Mouse (Mus musculus): Measurements from ENCODE around the gene Pum1. TPM values are rescaled to one million over a fixed set of nuclear protein-coding genes. Genes with fewer than 3 reads are reported as not detected.
"Not testable (repeated sequence)": the region's sequence is repeated elsewhere in the genome, so short reads cannot be mapped to it uniquely, and the experiment has no call there.

Gene Pum1
- total RNA-seq (2021): 78.5 and 84.8 TPM in 2 replicates
- long read RNA-seq, experiment 1, full-length matches to known transcripts: 2 of 12 reads
- long read RNA-seq, experiment 1, partial matches to known transcripts: 3 of 12 reads
- long read RNA-seq, experiment 1, other reads (novel, unspliced or antisense): 7 of 12 reads
- long read RNA-seq, experiment 2, full-length matches to known transcripts: 5 of 21 reads
- long read RNA-seq, experiment 2, partial matches to known transcripts: 2 of 21 reads
- long read RNA-seq, experiment 2, other reads (novel, unspliced or antisense): 14 of 21 reads

DNA sequence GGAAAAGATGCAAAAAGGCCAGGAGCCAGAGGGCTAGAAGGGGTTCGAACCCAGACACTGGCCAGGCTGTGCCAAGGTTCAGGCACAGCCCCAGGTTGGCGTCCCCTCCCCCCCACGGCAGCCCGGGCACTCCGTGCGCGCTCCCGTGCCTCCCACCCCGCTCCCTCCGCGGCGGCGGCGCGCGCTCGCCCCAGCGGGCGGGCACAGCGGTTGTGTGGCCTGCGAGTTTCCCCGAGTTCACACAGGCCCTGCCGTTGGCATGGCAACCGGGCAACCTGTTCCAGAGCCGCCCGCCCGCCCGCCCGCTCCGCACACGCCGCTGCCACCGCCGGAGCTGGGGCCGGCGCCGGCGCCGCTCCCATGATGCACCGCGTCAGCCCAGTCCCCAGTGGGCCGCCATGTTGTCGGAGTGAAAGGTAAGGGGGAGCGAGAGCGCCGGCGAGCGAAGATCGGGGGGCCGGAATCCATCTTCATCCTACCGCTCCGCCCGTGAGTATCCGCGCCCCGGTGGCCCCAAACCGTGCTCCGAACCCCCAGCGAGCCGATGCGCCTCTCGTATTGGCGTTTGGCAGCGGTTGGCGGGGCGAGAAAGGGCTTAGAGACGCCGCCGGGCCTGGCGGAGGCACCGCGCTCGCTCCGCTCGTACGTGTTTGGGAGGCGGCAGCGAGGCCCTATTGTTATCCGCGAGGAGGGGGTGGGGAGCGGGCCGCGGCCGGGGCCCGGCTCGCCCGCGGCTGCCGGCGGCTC is at the start of gene Pum1:
Pum1 (plus strand) TSS at position 343 of the 747 bp plus-strand sequence.
- DNase-seq: peak; percentile 95

DNA sequence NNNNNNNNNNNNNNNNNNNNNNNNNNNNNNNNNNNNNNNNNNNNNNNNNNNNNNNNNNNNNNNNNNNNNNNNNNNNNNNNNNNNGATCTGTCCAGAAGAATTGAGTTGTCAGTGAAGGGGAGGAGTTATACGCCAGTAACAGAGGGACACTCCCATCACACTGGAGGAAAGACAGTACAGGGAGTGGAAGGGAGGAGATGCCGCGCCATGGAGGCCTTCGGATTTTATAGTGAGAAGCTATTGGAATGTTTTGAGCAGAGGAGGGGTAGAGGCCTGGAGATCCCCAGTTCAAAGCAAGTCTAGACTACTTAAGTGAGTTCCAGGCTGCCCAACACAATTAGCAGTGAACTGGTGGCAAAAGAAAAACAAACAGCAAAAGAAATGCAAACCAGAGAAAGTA is 33.7 kb upstream of the Pum1 start:
- DNase-seq: peak; percentile 52

DNA sequence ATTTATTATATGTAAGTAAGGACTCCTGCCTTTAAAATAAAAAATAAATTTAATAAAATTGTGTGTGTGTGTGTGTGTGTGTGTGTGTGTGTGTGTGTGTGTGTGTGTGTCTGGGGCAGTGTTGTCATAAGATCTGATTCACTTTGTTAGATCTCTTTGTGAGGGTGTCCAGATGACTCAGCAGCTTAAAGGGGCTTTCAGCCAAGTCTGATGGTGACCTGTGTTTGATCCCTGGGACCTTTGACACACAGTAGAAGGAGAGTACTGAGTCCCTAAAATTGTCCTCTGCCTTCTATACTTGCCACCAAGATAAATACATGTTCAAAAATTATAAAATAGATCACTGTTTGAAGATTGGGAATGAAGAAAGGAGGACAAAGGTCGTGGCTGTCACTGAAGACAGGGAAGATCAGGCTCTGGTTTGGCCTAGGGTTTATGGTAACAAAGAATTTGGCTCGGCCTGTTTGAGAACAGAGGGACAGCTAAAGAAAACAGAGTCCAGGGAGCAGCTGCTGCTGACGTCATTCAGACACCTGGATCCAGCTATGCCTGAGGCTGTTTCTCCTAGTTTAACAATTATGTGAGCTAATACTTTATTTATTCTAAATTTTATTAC is 32.8 kb upstream of the Pum1 start:
- DNase-seq: peak; percentile 24

- not testable (repeated sequence) for DNase-seq
Measured at GRCm38 (mm10) chr4:130635076-130635475, 28.0 kb upstream of the Pum1 start.

DNA sequence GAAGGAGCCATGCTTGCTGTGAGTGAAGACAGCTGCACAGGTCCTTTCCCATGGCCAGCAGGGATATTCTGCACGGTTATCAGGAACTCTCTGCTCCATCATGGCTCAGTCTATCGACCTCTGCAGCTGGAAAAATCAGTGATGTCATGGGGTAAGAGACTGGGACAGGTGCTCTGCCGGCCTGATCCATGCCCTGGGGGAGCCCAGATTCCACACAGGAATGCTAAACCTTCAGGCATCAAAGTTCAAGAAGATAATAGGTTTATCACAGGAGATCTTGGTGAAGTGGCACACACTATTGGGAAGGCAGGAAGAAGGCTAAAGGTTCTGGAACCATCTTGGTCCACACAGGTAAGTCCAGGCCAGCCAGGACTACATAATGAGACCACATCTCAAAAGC is 26.4 kb upstream of the Pum1 start:
- DNase-seq: no peak

- no peak for DNase-seq
Measured at GRCm38 (mm10) chr4:130637488-130638422, 25.4 kb upstream of the Pum1 start.

GRCm38 (mm10) chr4:130640031-130640717 is 22.9 kb upstream of the Pum1 start:
- peak; percentile 67 for DNase-seq

DNA sequence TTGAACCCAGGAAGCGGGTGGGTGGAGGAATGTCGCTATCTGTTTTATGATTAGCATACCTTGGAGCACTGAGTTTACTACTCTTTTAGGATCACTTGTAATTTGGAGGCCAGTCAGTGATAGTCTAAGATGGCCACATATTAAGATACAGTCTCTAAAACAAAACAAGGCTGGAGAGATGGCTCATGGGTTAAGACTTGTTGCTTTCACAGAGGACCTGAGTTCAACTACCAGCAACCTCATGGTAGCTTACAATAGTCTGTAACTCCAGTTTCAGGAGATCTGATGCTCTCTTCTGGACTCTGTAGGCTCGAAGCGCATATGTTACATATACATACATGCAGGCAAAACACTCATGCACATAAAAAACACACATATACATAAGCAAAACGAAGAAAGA is 20.7 kb upstream of the Pum1 start:
- no peak for DNase-seq

DNA sequence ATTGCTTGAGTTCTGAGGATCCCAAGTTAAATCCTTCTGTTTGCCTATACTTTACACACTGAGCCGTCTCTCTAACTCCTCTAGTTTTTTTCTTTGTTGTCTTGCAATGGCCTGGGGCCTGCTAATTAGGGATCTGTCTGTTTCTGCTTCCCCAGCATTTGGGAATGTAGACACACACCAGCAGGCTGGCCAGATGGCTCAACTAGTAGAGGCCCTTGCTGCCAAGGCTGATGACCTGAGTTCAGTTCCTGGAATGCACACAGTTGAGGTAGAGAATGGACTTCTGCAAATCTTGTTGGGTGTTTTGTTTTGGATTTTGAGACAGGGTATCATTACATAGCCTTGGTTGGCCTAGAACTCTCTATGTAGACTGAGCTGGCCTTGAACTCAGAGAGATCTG is 17.7 kb upstream of the Pum1 start:
- no peak for DNase-seq

- no peak for DNase-seq
Measured at GRCm38 (mm10) chr4:130651286-130651685, 11.8 kb upstream of the Pum1 start.

DNA sequence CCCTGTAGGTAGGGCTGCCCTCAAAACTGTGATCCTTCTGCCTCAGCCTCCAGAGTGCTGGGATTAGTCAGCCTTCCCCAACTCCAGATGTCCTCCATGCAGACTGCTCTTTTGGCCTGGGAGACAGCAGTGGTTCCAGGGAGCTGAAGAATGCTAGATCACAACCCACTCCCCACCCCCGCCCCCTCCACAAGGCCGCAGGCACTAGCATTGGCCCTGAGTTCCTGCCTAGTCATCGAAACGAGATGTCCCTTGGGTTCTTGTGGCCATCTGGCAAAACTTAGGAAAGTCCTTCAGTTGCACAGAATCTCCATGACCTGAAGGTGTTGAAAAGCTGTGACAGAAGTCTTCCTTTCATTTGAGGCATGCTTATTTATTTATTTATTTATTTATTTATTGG is 10.6 kb upstream of the Pum1 start:
- peak; percentile 48 for DNase-seq

DNA sequence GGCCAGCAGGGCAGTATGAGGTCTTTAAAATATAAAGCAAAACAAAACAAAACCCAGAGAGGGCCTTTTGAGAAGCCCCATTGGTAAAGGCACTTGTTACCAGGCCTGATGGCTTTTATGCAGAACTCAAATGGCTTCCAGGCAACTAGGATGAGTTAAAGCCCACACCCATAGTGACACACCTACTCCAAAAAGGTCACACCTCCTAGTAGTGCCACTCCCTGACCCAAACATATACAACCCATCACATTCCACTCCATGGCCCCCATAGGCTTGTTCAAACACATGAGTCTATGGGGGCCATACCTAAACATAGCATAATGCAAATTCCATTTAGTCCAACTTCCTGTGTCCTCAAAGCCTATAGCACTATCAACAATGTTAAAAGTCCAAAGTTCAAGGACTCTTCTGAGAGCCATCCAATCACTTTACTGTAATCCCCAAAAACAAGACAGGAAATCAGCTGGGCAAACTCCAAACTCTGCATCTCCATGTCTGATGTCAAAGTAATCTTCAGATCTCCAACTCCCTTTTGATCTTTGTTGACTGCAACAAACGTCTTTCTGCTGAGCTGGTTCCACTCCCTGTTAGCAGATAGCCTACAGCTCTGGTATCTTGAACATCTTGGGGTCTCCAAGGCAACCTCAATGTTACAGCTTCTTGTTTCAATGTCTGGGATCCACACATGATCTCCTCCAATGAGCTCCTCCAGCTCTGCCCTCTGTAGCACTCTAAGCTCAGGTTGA is 5.1 kb upstream of the Pum1 start:
- DNase-seq: no peak

GRCm38 (mm10) chr4:130659470-130659869 is 3.7 kb upstream of the Pum1 start:
- no peak for DNase-seq

GRCm38 (mm10) chr4:130660106-130660505 is 3.0 kb upstream of the Pum1 start:
- DNase-seq: no peak

- DNase-seq: no peak
Measured at GRCm38 (mm10) chr4:130661151-130661550, 2.0 kb upstream of the Pum1 start.

DNA sequence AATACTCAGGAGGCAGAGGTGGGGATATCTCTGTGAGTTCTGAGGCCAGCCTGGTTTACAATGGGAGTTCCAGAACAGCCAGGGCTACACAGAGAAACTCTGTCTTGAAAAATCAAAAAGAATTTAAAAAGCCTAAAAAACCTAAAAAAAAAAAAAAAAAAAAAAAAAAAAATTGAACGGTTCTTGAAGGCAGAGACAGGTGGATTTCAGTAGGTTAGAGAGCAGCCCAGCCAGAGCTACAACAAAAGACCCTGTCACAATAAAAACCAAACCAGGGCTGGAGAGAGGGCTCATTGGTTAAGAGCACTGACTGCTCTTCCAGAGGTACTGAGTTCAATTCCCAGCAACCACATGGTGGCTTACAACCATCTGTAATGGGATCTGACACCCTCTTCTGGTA is 816 bp upstream of the Pum1 start:
- DNase-seq: not testable (repeated sequence)

GRCm38 (mm10) chr4:130663810-130664401 is 785 bp downstream of the Pum1 start:
- peak; percentile 60 for DNase-seq

- no peak for DNase-seq
Measured at GRCm38 (mm10) chr4:130664414-130665029, 1.4 kb downstream of the Pum1 start.

DNA sequence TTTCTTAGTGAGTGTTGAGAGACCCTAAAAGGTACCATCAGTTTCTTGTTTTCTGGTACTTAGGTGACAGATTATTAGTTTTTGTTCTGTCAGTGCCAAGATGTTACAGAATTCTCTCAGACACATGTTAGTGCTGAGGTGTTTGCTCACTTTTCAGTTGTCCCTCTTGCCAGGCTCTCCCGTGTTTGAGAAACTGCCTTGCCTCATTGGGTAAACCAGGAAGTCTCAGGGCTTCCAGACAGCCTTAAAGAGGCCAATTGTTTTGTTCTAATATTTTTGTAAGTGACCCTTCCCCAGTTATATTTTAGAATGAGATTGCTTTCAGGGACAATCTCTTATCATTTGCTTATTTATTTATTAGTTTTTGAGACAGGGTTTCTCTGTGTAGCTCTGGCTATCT is 2.1 kb downstream of the Pum1 start:
- peak; percentile 35 for DNase-seq

DNA sequence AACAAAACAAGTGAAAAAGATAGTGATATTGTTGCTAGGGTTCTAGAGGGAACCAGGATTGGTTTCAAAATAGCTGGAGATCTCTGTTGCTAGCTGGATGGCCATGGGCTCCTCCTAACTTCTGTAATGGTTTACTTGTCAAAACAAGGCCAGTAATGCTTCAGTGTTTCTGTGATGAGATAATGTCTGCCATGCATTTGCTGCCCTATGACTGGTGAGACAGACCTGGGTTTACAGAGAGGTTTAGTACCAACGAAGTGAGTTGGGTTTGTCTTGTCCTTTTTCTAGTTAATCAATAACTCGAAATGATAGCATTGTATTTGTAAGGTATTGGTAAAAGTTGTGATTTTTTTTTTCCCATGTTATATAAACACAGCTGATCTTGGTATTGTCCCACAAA is 4.6 kb downstream of the Pum1 start:
- DNase-seq: no peak

Measured in adrenal gland, postnatal 14 days (tissue).